Mouse (Mus musculus): ENCODE data around the gene Tnfsf4. TPM values are rescaled to one million over a fixed set of nuclear protein-coding genes. Genes with fewer than 3 reads are reported as not detected.

Gene Tnfsf4
- polyA plus RNA-seq (2014; fragmentation: Nextera tagmentation; extraction: Ambion mirVana): not detected in 2 replicates

GRCm38 (mm10) chr1:161394931-161395459 lies at the start of gene Tnfsf4:
TSS of gene Tnfsf4 (plus strand) at chr1:161395409.
- WGBS: 77% methylated on average over 6 of the region's 6 CpGs
- Histone ChIP-seq H3K9me3 (replicated peaks; ENCODE audit: control insufficient read depth, low read length) (no peaks in the 10 kb centered on the region), H3K4me1 (ENCODE audit: control insufficient read depth, insufficient read depth, low read length) (no peaks in the 10 kb centered on the region), H3K4me3 (ENCODE audit: low read depth, low read length) (no peak within 1 kb of the TSS), H3K36me3 (ENCODE audit: control insufficient read depth, insufficient read depth, low read length) (no peaks in the 10 kb centered on the region), H3K27me3 (replicated peaks; ENCODE audit: control insufficient read depth, insufficient read depth, low read length) (no peaks in the 10 kb centered on the region), H3K4me2 (ENCODE audit: low read length) (no peak within 1 kb of the TSS), H3K27ac (ENCODE audit: low read depth, low read length) (no peak within 1 kb of the TSS), H3K9ac (ENCODE audit: low read length) (no peak within 1 kb of the TSS)
- DNase-seq (ENCODE audit: low spot score): no peak
- ATAC-seq: no peak

- Histone ChIP-seq H3K36me3 (ENCODE audit: control insufficient read depth, insufficient read depth, low read length) (no peaks in the 10 kb centered on the region), H3K9ac (ENCODE audit: low read length) (no peak overlapping the region), H3K4me1 (ENCODE audit: control insufficient read depth, insufficient read depth, low read length) (no peaks in the 10 kb centered on the region), H3K27ac (ENCODE audit: low read depth, low read length) (no peak overlapping the region), H3K4me3 (ENCODE audit: low read depth, low read length) (no peak overlapping the region), H3K27me3 (replicated peaks; ENCODE audit: control insufficient read depth, insufficient read depth, low read length) (no peaks in the 10 kb centered on the region), H3K4me2 (ENCODE audit: low read length) (no peak overlapping the region), H3K9me3 (replicated peaks; ENCODE audit: control insufficient read depth, low read length) (no peaks in the 10 kb centered on the region)
- no peak for DNase-seq (ENCODE audit: low spot score)
- ATAC-seq: no peak
- 74% methylated on average over 1 of the region's 1 CpGs for whole genome bisulfite sequencing
These were observed 44.2 kb upstream of the Tnfsf4 start for GRCm38 (mm10) chr1:161350981-161351380.

GRCm38 (mm10) chr1:161365006-161365405 lies 30.2 kb upstream of the Tnfsf4 start:
- H3K27me3 ChIP-seq (replicated peaks; ENCODE audit: control insufficient read depth, insufficient read depth, low read length): no peaks in the 10 kb centered on the region
- H3K4me3 ChIP-seq (ENCODE audit: low read depth, low read length): no peak overlapping the region
- no peak for DNase-seq (ENCODE audit: low spot score)
- no peaks in the 10 kb centered on the region for H3K4me1 ChIP-seq (ENCODE audit: control insufficient read depth, insufficient read depth, low read length)
- H3K9ac ChIP-seq (ENCODE audit: low read length): no peak overlapping the region
- 90% methylated on average over 4 of the region's 4 CpGs for WGBS
- H3K9me3 ChIP-seq (replicated peaks; ENCODE audit: control insufficient read depth, low read length): no peaks in the 10 kb centered on the region
- H3K36me3 ChIP-seq (ENCODE audit: control insufficient read depth, insufficient read depth, low read length): no peaks in the 10 kb centered on the region
- ATAC-seq: no peak
- no peak overlapping the region for H3K27ac ChIP-seq (ENCODE audit: low read depth, low read length)
- no peak overlapping the region for H3K4me2 ChIP-seq (ENCODE audit: low read length)

GRCm38 (mm10) chr1:161371919-161372318 lies 23.3 kb upstream of the Tnfsf4 start:
- Histone ChIP-seq H3K27me3 (replicated peaks; ENCODE audit: control insufficient read depth, insufficient read depth, low read length) (no peaks in the 10 kb centered on the region), H3K4me1 (ENCODE audit: control insufficient read depth, insufficient read depth, low read length) (no peaks in the 10 kb centered on the region), H3K4me3 (ENCODE audit: low read depth, low read length) (no peak overlapping the region), H3K9me3 (replicated peaks; ENCODE audit: control insufficient read depth, low read length) (no peaks in the 10 kb centered on the region), H3K36me3 (ENCODE audit: control insufficient read depth, insufficient read depth, low read length) (no peaks in the 10 kb centered on the region), H3K27ac (ENCODE audit: low read depth, low read length) (no peak overlapping the region), H3K4me2 (ENCODE audit: low read length) (no peak overlapping the region), H3K9ac (ENCODE audit: low read length) (no peak overlapping the region)
- 87% methylated on average over 2 of the region's 2 CpGs for WGBS
- ATAC-seq: no peak
- DNase-seq (ENCODE audit: low spot score): no peak

- Histone ChIP-seq H3K4me1 (ENCODE audit: control insufficient read depth, insufficient read depth, low read length) (peaks cover 12% of the 10 kb centered on the region), H3K4me3 (ENCODE audit: low read depth, low read length) (no peak overlapping the region), H3K4me2 (ENCODE audit: low read length) (no peak overlapping the region), H3K27ac (ENCODE audit: low read depth, low read length) (no peak overlapping the region), H3K9me3 (replicated peaks; ENCODE audit: control insufficient read depth, low read length) (no peaks in the 10 kb centered on the region), H3K27me3 (replicated peaks; ENCODE audit: control insufficient read depth, insufficient read depth, low read length) (no peaks in the 10 kb centered on the region), H3K9ac (ENCODE audit: low read length) (no peak overlapping the region), H3K36me3 (ENCODE audit: control insufficient read depth, insufficient read depth, low read length) (no peaks in the 10 kb centered on the region)
- ATAC-seq (no peak), DNase-seq (ENCODE audit: low spot score) (no peak)
- 92% methylated on average over 2 of the region's 2 CpGs for WGBS
These were observed 19.3 kb upstream of the Tnfsf4 start for GRCm38 (mm10) chr1:161375866-161376265.

- Histone ChIP-seq H3K27ac (ENCODE audit: low read depth, low read length) (no peak overlapping the region), H3K4me3 (ENCODE audit: low read depth, low read length) (no peak overlapping the region), H3K9ac (ENCODE audit: low read length) (no peak overlapping the region), H3K4me2 (ENCODE audit: low read length) (no peak overlapping the region), H3K9me3 (replicated peaks; ENCODE audit: control insufficient read depth, low read length) (no peaks in the 10 kb centered on the region), H3K4me1 (ENCODE audit: control insufficient read depth, insufficient read depth, low read length) (peaks cover 12% of the 10 kb centered on the region), H3K36me3 (ENCODE audit: control insufficient read depth, insufficient read depth, low read length) (no peaks in the 10 kb centered on the region), H3K27me3 (replicated peaks; ENCODE audit: control insufficient read depth, insufficient read depth, low read length) (no peaks in the 10 kb centered on the region)
- no peak for ATAC-seq
- 83% methylated on average over 3 of the region's 3 CpGs for WGBS
- no peak for DNase-seq (ENCODE audit: low spot score)
These were observed 16.6 kb upstream of the Tnfsf4 start for GRCm38 (mm10) chr1:161378571-161378970.

- Histone ChIP-seq H3K9ac (ENCODE audit: low read length) (no peak overlapping the region), H3K27ac (ENCODE audit: low read depth, low read length) (no peak overlapping the region), H3K4me3 (ENCODE audit: low read depth, low read length) (no peak overlapping the region), H3K4me1 (ENCODE audit: control insufficient read depth, insufficient read depth, low read length) (peaks cover 12% of the 10 kb centered on the region), H3K27me3 (replicated peaks; ENCODE audit: control insufficient read depth, insufficient read depth, low read length) (no peaks in the 10 kb centered on the region), H3K4me2 (ENCODE audit: low read length) (peak overlapping the region; percentile 24; the same call in 1 of the 2 replicates), H3K36me3 (ENCODE audit: control insufficient read depth, insufficient read depth, low read length) (no peaks in the 10 kb centered on the region), H3K9me3 (replicated peaks; ENCODE audit: control insufficient read depth, low read length) (no peaks in the 10 kb centered on the region)
- WGBS: 3% methylated on average over 11 of the region's 11 CpGs
- DNase-seq (ENCODE audit: low spot score) (peak; percentile 93), ATAC-seq (peak; percentile 89)
These were observed 15.4 kb upstream of the Tnfsf4 start for GRCm38 (mm10) chr1:161379685-161380424.

- Histone ChIP-seq H3K9ac (ENCODE audit: low read length) (no peak overlapping the region), H3K27me3 (replicated peaks; ENCODE audit: control insufficient read depth, insufficient read depth, low read length) (no peaks in the 10 kb centered on the region), H3K4me1 (ENCODE audit: control insufficient read depth, insufficient read depth, low read length) (peaks cover 12% of the 10 kb centered on the region), H3K4me3 (ENCODE audit: low read depth, low read length) (no peak overlapping the region), H3K36me3 (ENCODE audit: control insufficient read depth, insufficient read depth, low read length) (no peaks in the 10 kb centered on the region), H3K4me2 (ENCODE audit: low read length) (peak overlapping the region; percentile 15; the same call in 1 of the 2 replicates), H3K9me3 (replicated peaks; ENCODE audit: control insufficient read depth, low read length) (no peaks in the 10 kb centered on the region), H3K27ac (ENCODE audit: low read depth, low read length) (no peak overlapping the region)
- peak; percentile 43 for DNase-seq (ENCODE audit: low spot score)
- peak; percentile 33; the same call in 1 of the 2 replicates for ATAC-seq
- WGBS: 19% methylated on average over 5 of the region's 5 CpGs
These were observed 14.8 kb upstream of the Tnfsf4 start for GRCm38 (mm10) chr1:161380425-161380780.

- Histone ChIP-seq H3K27ac (ENCODE audit: low read depth, low read length) (no peak overlapping the region), H3K4me2 (ENCODE audit: low read length) (no peak overlapping the region), H3K36me3 (ENCODE audit: control insufficient read depth, insufficient read depth, low read length) (no peaks in the 10 kb centered on the region), H3K27me3 (replicated peaks; ENCODE audit: control insufficient read depth, insufficient read depth, low read length) (no peaks in the 10 kb centered on the region), H3K4me1 (ENCODE audit: control insufficient read depth, insufficient read depth, low read length) (no peaks in the 10 kb centered on the region), H3K4me3 (ENCODE audit: low read depth, low read length) (no peak overlapping the region), H3K9ac (ENCODE audit: low read length) (no peak overlapping the region), H3K9me3 (replicated peaks; ENCODE audit: control insufficient read depth, low read length) (no peaks in the 10 kb centered on the region)
- ATAC-seq: no peak
- 63% methylated on average over 2 of the region's 2 CpGs for WGBS
- DNase-seq (ENCODE audit: low spot score): no peak
These were observed 5.1 kb upstream of the Tnfsf4 start for GRCm38 (mm10) chr1:161390066-161390465.

All from forebrain, embryonic 14.5 days (tissue).